Mouse (Mus musculus) intestine, embryonic 16.5 days (tissue): ENCODE results near the gene Numbl. TPM values are rescaled to one million over a fixed set of nuclear protein-coding genes. Genes with fewer than 3 reads are reported as not detected.
"Not testable (repeated sequence)": the region's sequence is repeated elsewhere in the genome, so short reads cannot be mapped to it uniquely, and the experiment has no call there.

Source experiments
- ATAC-seq: fragments of 200-750 bp; cut with Nextera tagmentation; 2 replicates; pipeline ENCODE4 v1.8.0; 2017; ENCODE audit warnings: moderate TSS enrichment, moderate library complexity
- H3K27ac ChIP-seq: fragments of 300-500 bp; sonication (generic); 2 replicates; pipeline ENCODE4 v1.5.1; 2014; ENCODE audit warnings: mild to moderate bottlenecking, low read length
- H3K27me3 ChIP-seq: fragments of 300-500 bp; sonication (generic); replicated peaks from 2 replicates; pipeline ENCODE4 v1.6.1; 2014; ENCODE audit warnings: low read length, control low read depth, mixed read lengths; ENCODE audit not compliant: control insufficient read depth, insufficient read depth
- H3K36me3 ChIP-seq: fragments of 300-500 bp; sonication (generic); 2 replicates; pipeline ENCODE4 v1.6.1; 2014; ENCODE audit warnings: low read length, control low read depth; ENCODE audit not compliant: control insufficient read depth, insufficient read depth
- H3K4me1 ChIP-seq: fragments of 300-500 bp; sonication (generic); 2 replicates; pipeline ENCODE4 v1.6.1; 2014; ENCODE audit warnings: low read length, control low read depth, mixed read lengths; ENCODE audit not compliant: control insufficient read depth, insufficient read depth
- H3K4me2 ChIP-seq: fragments of 300-500 bp; sonication (generic); 2 replicates; pipeline ENCODE4 v1.6.1; 2014; ENCODE audit warnings: low read depth, low read length, control low read depth
- H3K4me3 ChIP-seq: fragments of 300-500 bp; sonication (generic); 2 replicates; pipeline ENCODE4 v1.5.1; 2014; ENCODE audit warnings: mild to moderate bottlenecking, low read length
- H3K9ac ChIP-seq: fragments of 300-500 bp; sonication (generic); 2 replicates; pipeline ENCODE4 v1.6.1; 2014; ENCODE audit warnings: low read depth, low read length
- H3K9me3 ChIP-seq: fragments of 300-500 bp; sonication (generic); 2 replicates; pipeline ENCODE4 v1.6.1; 2016; ENCODE audit warnings: low read length, control low read depth; ENCODE audit not compliant: control insufficient read depth
- WGBS: fragments of 180-500 bp; shearing (Covaris S2); extraction: QIAGEN DNeasy Blood & Tissue Kit; methylation state at CpG from one replicate; pipeline ENCODE4 v1.1.7; 2014; 5-methylcytosine and 5-hydroxymethylcytosine counted together
- polyA plus RNA-seq: library from polyadenylated mRNA; unstranded; fragments of >200 nt; fragmentation: Nextera tagmentation; extraction: Ambion mirVana; gene quantifications from 2 replicates; pipeline ENCODE4 v1.2.1, GENCODE M21; 2015

Numbl gene
- polyA plus RNA-seq, 1 experiment from 2014 or later, result 9.1 TPM

DNA sequence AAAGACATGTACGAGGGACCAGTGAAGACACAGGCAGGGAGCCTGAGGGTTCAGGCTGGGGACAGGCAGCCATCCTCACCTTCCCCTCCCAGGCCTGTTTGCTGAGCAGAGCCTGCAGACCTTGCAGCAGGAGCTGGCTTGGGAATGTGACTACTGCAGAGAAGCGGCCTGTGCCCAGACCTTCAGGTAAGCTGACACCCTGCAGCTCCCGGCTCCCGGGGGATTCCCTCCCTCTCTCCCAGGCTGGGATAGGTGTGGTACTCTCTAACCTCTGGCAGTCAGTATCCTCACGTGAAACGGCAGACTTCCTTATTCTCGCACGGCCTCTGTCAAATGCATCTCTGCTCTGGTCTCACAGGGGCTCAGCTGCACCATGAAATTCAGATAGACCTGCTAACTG is 15.0 kb upstream of the Numbl start:
- peaks cover 11% of the 10 kb centered on the region for H3K36me3 ChIP-seq
- no peaks in the 10 kb centered on the region for H3K27me3 ChIP-seq
- ATAC-seq, result no peak
- 59% methylated on average over 8 of the region's 8 CpGs for WGBS
- no peak overlapping the region for H3K4me2 ChIP-seq
- H3K4me1 ChIP-seq, result no peaks in the 10 kb centered on the region
- H3K9me3 ChIP-seq, result no peaks in the 10 kb centered on the region
- no peak overlapping the region for H3K27ac ChIP-seq
- no peak overlapping the region for H3K9ac ChIP-seq
- H3K4me3 ChIP-seq, result no peak overlapping the region

DNA sequence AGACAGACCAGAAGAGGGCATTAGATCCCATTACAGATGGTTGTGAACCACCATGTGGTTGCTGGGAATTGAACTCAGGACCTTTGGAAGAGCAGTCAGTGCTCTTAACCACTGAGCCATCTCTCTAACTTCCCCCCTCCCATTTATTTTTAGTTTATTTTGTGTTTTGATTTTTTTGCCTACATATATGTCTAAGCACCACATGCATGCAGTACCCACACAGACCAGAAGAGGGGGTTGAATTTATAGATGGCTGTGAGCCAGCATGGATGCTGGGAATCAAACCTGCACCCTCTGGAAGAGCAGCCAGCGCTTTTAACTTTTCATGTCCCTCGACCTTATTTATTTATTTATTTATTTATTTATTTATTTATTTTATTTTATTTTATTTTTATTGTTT is 14.1 kb upstream of the Numbl start:
- H3K27me3 ChIP-seq, H3K4me3 ChIP-seq, H3K27ac ChIP-seq, H3K4me1 ChIP-seq, H3K9me3 ChIP-seq, H3K4me2 ChIP-seq, H3K9ac ChIP-seq, ATAC-seq: not testable (repeated sequence)
- WGBS, result 88% methylated on average over 2 of the region's 2 CpGs
- H3K36me3 ChIP-seq, result peaks cover 11% of the 10 kb centered on the region

DNA sequence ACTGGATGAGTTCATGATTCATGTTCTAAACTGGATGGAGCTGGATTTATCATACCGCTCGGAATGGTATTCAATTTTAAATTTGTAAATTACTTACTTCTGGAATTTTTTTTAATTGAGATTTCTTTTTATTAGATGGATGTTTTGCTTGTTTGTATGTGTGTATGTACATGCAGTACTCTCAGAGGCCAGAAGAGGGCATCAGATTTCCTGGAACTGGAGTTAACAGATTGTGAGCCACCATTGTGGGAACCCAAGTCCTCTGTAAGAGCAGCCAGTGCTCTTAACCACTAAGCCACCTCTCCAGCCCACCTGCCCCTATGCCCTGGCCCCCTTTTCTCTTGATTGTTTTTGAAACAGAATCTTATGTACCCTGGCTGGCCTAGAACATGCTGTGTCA is 9.1 kb upstream of the Numbl start:
- no peaks in the 10 kb centered on the region for H3K27me3 ChIP-seq
- no peak overlapping the region for H3K9ac ChIP-seq
- peaks cover 3% of the 10 kb centered on the region; the same call in 1 of the 2 replicates for H3K36me3 ChIP-seq
- no peak overlapping the region for H3K4me3 ChIP-seq
- H3K9me3 ChIP-seq, result no peaks in the 10 kb centered on the region
- ATAC-seq, result no peak
- H3K4me2 ChIP-seq, result no peak overlapping the region
- WGBS, result 84% methylated on average over 2 of the region's 2 CpGs
- no peaks in the 10 kb centered on the region for H3K4me1 ChIP-seq
- H3K27ac ChIP-seq, result no peak overlapping the region

DNA sequence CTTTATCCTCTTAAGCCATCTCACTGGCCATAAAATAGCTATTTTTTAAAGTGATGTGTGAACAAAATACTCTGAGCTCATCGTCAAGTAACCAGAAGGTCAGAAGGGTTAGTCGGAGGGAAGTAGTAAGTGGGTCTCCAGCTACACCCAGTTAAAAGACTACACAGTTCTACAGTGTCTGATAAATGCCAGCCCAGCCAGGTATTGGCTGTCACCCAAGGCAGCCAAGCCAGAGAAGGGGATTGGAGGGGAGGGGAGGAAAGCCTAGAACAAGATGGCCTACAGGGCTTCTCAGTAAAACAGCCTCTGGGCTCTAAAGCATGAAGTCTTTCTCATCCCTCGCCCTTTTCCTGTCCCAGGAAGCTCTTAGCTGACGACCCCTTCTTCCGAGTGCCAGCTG is 8.3 kb upstream of the Numbl start:
- Histone ChIP-seq H3K4me3 (no peak overlapping the region), H3K27ac (no peak overlapping the region), H3K36me3 (peaks cover 3% of the 10 kb centered on the region; the same call in 1 of the 2 replicates), H3K9ac (no peak overlapping the region), H3K9me3 (no peaks in the 10 kb centered on the region), H3K4me1 (no peaks in the 10 kb centered on the region), H3K4me2 (no peak overlapping the region), H3K27me3 (no peaks in the 10 kb centered on the region)
- ATAC-seq, result no peak
- 76% methylated on average over 5 of the region's 5 CpGs for WGBS

DNA sequence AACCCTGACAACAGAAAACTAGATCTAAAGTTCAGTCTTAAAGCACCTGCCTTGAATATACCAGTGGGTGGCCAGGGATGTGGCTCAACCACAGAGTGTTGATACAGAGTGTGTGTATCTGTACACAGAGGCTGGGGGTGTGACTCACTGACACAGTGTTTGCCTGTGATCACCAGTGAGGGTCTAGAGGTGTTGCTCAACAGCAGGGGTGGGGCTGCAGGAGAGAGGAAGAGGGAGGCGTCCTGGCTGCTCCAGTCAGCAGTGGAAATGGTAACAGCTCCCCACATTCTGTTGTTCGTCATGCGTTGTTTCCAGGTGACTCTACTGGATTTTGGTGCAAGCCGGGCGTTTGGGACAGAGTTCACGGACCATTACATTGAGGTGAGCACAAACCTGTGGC is 6.3 kb upstream of the Numbl start:
- Histone ChIP-seq H3K4me1 (peaks cover 2% of the 10 kb centered on the region), H3K36me3 (peaks cover 3% of the 10 kb centered on the region; the same call in 1 of the 2 replicates), H3K4me2 (no peak overlapping the region), H3K4me3 (no peak overlapping the region), H3K9ac (no peak overlapping the region), H3K27me3 (no peaks in the 10 kb centered on the region), H3K27ac (no peak overlapping the region), H3K9me3 (no peaks in the 10 kb centered on the region)
- peak; percentile 59 for ATAC-seq
- WGBS, result 73% methylated on average over 6 of the region's 6 CpGs

DNA sequence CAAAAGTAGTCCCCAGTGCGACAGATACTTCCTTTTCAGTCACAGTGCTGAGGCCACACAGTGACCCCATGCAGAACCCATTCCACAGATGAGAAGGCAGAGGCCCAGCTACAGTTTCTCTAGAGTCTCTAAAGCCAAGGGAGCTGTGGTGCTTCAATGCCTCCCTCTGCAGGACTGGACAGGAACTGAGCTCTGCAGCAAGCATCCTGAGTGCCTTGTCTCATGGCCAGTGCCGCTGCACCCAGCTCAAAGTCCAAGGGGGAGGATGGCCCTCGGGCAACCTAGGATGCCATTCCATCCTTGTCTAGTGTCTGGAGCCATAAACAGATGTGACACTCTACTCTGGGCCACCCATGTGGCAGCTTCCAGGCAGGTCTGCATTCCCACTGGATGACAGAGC is 2.5 kb upstream of the Numbl start:
- whole genome bisulfite sequencing, result 51% methylated on average over 3 of the region's 3 CpGs
- Histone ChIP-seq H3K9ac (no peak overlapping the region), H3K36me3 (no peaks in the 10 kb centered on the region), H3K27ac (no peak overlapping the region), H3K4me2 (no peak overlapping the region), H3K4me3 (no peak overlapping the region), H3K4me1 (peaks cover 23% of the 10 kb centered on the region), H3K27me3 (no peaks in the 10 kb centered on the region), H3K9me3 (no peaks in the 10 kb centered on the region)
- no peak for ATAC-seq

DNA sequence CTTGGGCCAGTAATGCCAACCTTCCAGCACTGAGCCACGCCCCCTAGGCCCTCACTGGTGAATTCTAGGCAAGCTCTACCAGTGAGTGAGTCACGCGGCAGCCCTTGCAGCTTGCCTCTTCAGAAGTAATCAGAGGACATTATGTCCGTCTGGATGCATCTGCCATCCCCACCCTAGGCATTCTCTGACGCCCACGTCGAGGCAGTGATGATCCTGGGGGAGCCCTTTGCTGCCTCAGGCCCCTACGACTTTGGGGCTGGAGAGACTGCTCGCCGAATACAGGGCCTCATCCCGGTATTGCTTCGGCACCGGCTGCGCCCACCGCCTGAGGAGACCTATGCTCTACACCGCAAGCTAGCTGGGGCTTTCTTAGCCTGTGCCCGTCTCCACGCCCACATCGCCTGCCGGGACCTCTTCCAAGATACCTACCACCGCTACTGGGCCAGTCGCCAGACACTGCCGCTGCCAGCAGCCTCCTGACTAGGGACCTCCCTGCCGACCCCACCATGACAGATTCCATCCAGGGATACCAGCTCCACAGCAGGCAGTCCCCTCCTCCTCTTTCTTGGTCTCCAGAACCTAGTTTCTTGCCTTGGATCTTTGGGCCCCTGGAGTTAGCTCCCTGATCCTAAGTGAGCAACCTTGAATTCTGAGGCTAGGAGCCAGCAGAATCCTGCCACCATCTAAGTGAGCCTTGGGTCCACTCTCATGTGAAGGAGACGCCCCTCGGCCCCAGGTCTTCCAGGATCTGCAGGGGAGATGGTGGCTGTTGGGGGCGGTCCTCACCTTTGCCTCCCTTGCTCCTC is 984 bp upstream of the Numbl start:
- 32% methylated on average over 27 of the region's 27 CpGs for WGBS

DNA sequence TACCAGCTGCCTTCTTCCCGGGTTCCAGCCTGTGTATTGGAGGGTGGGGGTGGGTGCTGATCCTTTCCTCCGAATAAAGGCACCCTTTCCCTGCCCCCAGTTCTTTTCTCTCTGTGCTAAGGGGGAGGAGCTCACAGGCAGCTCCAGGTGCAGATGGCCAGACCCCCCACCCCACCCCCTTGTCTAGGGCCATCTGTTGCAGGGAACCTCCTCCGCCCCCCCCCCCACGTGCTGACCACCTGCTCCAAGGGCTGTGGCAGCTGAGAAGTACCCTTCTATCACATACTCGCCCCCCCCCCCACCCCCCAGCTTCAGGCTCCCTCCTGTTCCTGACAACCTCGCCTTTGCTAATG is 405 bp upstream of the Numbl start:
- Histone ChIP-seq H3K36me3 (no peaks in the 10 kb centered on the region), H3K4me3 (peak overlapping the region; percentile 75), H3K4me1 (peaks cover 27% of the 10 kb centered on the region), H3K27ac (peak overlapping the region; percentile 60; the same call in 1 of the 2 replicates), H3K4me2 (peak overlapping the region; percentile 92), H3K9me3 (no peaks in the 10 kb centered on the region), H3K9ac (peak overlapping the region; percentile 86; the same call in 1 of the 2 replicates), H3K27me3 (no peaks in the 10 kb centered on the region)
- ATAC-seq, result peak; percentile 0; the same call in 1 of the 2 replicates
- 8% methylated on average over 6 of the region's 6 CpGs for WGBS

More for the DNA sequence above, 984 bp upstream of the Numbl start:
- Histone ChIP-seq H3K9ac (peak overlapping the region; percentile 86), H3K4me1 (peaks cover 26% of the 10 kb centered on the region), H3K27me3 (no peaks in the 10 kb centered on the region), H3K4me3 (peak overlapping the region; percentile 4), H3K9me3 (no peaks in the 10 kb centered on the region), H3K36me3 (no peaks in the 10 kb centered on the region), H3K27ac (peak overlapping the region; percentile 60), H3K4me2 (peak overlapping the region; percentile 92)
- no peak for ATAC-seq

DNA sequence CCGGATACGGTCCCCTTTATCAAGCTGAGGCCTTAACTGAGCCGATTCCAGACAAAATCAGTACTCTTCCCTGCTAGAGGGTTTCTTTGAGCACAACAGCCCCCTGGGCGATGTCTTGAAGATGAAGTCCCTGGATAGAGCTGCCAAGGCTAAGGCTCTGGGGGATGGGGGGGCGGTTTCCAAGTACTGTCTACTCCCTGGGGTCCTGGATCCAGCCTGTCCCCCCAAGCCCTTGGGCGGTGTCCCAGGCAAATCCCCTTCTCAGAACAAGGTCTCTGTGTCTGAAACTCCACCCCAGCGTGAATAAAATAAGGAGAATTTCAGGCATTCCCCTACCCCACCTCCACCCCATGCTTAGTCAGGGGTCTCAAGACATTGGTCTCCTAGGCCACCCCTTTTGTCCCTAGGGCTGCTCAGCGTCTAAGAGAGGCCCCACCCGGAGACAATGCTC is 1.1 kb downstream of the Numbl start:
- no peaks in the 10 kb centered on the region; the same call in 1 of the 2 replicates for H3K36me3 ChIP-seq
- no peak for ATAC-seq
- H3K4me2 ChIP-seq, result peak overlapping the region; percentile 92
- H3K4me3 ChIP-seq, result peak overlapping the region; percentile 75
- WGBS, result 17% methylated on average over 9 of the region's 9 CpGs
- peak overlapping the region; percentile 60 for H3K27ac ChIP-seq
- H3K9me3 ChIP-seq, result no peaks in the 10 kb centered on the region
- H3K4me1 ChIP-seq, result peaks cover 27% of the 10 kb centered on the region
- peak overlapping the region; percentile 86 for H3K9ac ChIP-seq
- H3K27me3 ChIP-seq, result no peaks in the 10 kb centered on the region
